Mouse (Mus musculus) embryonic facial prominence, embryonic 12.5 days (tissue): ENCODE measurements around the gene Rtn4rl1. TPM values are rescaled to one million over a fixed set of nuclear protein-coding genes. Genes with fewer than 3 reads are reported as not detected.

ENCODE experiments used
- ATAC-seq: fragments of 200-750 bp; cut with Nextera tagmentation; 2 replicates; pipeline ENCODE4 v1.8.0; 2017; ENCODE audit not compliant: insufficient number of reproducible peaks, insufficient read depth, low FRiP score, low TSS enrichment
- H3K27ac ChIP-seq: fragments of 300-500 bp; sonication (generic); 2 replicates; pipeline ENCODE4 v1.5.1; 2016; ENCODE audit warnings: mild to moderate bottlenecking
- H3K27me3 ChIP-seq: fragments of 300-500 bp; sonication (generic); 2 replicates; pipeline ENCODE4 v1.6.1; 2016; ENCODE audit warnings: mild to moderate bottlenecking, moderate library complexity
- H3K36me3 ChIP-seq: fragments of 300-500 bp; sonication (generic); 2 replicates; pipeline ENCODE4 v1.6.1; 2016; ENCODE audit warnings: mild to moderate bottlenecking
- H3K4me1 ChIP-seq: fragments of 300-500 bp; sonication (generic); 2 replicates; pipeline ENCODE4 v1.6.1; 2016
- H3K4me2 ChIP-seq: fragments of 300-500 bp; sonication (generic); replicated peaks from 2 replicates; pipeline ENCODE4 v1.6.1; 2016; ENCODE audit warnings: mild to moderate bottlenecking, moderate library complexity
- H3K4me3 ChIP-seq: fragments of 300-500 bp; sonication (generic); 2 replicates; pipeline ENCODE4 v1.5.1; 2016; ENCODE audit warnings: mild to moderate bottlenecking
- H3K9ac ChIP-seq: fragments of 300-500 bp; sonication (generic); 2 replicates; pipeline ENCODE4 v1.6.1; 2016; ENCODE audit warnings: mild to moderate bottlenecking, moderate library complexity
- H3K9me3 ChIP-seq: fragments of 300-500 bp; sonication (generic); 2 replicates; pipeline ENCODE4 v1.6.1; 2016; ENCODE audit warnings: mild to moderate bottlenecking, moderate library complexity
- WGBS: fragments of 180-500 bp; shearing (Covaris S2); methylation state at CpG from one replicate; pipeline ENCODE4 v1.1.7; 2016; 5-methylcytosine and 5-hydroxymethylcytosine counted together
- polyA plus RNA-seq: library from polyadenylated mRNA; unstranded; fragments of >200 nt; fragmentation: Nextera tagmentation; extraction: Ambion mirVana; gene quantifications from 2 replicates; pipeline ENCODE4 v1.2.1, GENCODE M21; 2016

Rtn4rl1 gene
- polyA plus RNA-seq, 1 experiment from 2014 or later: 5.1 TPM

- no peaks in the 10 kb centered on the region for H3K36me3 ChIP-seq
- no peak overlapping the region for H3K27ac ChIP-seq
- no peak overlapping the region for H3K9ac ChIP-seq
- H3K27me3 ChIP-seq: 0 out of 2 replicates have a peak, but pooled peaks cover 2% of the 10 kb centered on the region
- no peaks in the 10 kb centered on the region for H3K9me3 ChIP-seq
- WGBS: 73% methylated on average over 8 of the region's 8 CpGs
- no peak overlapping the region for H3K4me2 ChIP-seq
- no peak for ATAC-seq
- no peak overlapping the region for H3K4me3 ChIP-seq
- H3K4me1 ChIP-seq: peaks cover 19% of the 10 kb centered on the region
Observed at GRCm38 (mm10) chr11:75270276-75270984, 76.8 kb downstream of the Rtn4rl1 start.

GRCm38 (mm10) chr11:75270985-75271434, 77.4 kb downstream of the Rtn4rl1 start:
- Histone ChIP-seq H3K4me1 (peaks cover 17% of the 10 kb centered on the region), H3K36me3 (no peaks in the 10 kb centered on the region), H3K4me2 (no peak overlapping the region), H3K9ac (no peak overlapping the region), H3K9me3 (no peaks in the 10 kb centered on the region), H3K4me3 (no peak overlapping the region), H3K27me3 (no peaks in the 10 kb centered on the region), H3K27ac (no peak overlapping the region)
- WGBS: 71% methylated on average over 7 of the region's 7 CpGs
- ATAC-seq: no peak

- 25% methylated on average over 8 of the region's 8 CpGs for WGBS
- Histone ChIP-seq H3K9me3 (no peaks in the 10 kb centered on the region), H3K27me3 (no peaks in the 10 kb centered on the region), H3K4me3 (no peak overlapping the region), H3K4me1 (peaks cover 14% of the 10 kb centered on the region), H3K27ac (no peak overlapping the region), H3K9ac (no peak overlapping the region), H3K36me3 (no peaks in the 10 kb centered on the region), H3K4me2 (no peak overlapping the region)
- no peak for ATAC-seq
Observed at GRCm38 (mm10) chr11:75273466-75273865, 79.9 kb downstream of the Rtn4rl1 start.

- 0 out of 2 replicates have a peak overlapping the region, but pooled peaks have one; percentile 1 for H3K4me2 ChIP-seq
- ATAC-seq: peak; percentile 30; the same call in 1 of the 2 replicates
- H3K36me3 ChIP-seq: no peaks in the 10 kb centered on the region
- peak overlapping the region; percentile 12 for H3K9ac ChIP-seq
- H3K4me3 ChIP-seq: no peak overlapping the region
- H3K27ac ChIP-seq: no peak overlapping the region
- peaks cover 26% of the 10 kb centered on the region for H3K4me1 ChIP-seq
- 27% methylated on average over 6 of the region's 6 CpGs for WGBS
- H3K27me3 ChIP-seq: peaks cover 3% of the 10 kb centered on the region
- no peaks in the 10 kb centered on the region for H3K9me3 ChIP-seq
Observed at GRCm38 (mm10) chr11:75275035-75275434, 81.5 kb downstream of the Rtn4rl1 start.

- peaks cover 34% of the 10 kb centered on the region for H3K27me3 ChIP-seq
- no peak for ATAC-seq
- no peak overlapping the region for H3K4me2 ChIP-seq
- H3K4me1 ChIP-seq: peaks cover 55% of the 10 kb centered on the region
- H3K4me3 ChIP-seq: no peak overlapping the region
- H3K9me3 ChIP-seq: no peaks in the 10 kb centered on the region
- no peak overlapping the region for H3K27ac ChIP-seq
- H3K36me3 ChIP-seq: no peaks in the 10 kb centered on the region
- 55% methylated on average over 7 of the region's 7 CpGs for WGBS
- H3K9ac ChIP-seq: 0 out of 2 replicates have a peak overlapping the region, but pooled peaks have one; percentile 10
Observed at GRCm38 (mm10) chr11:75278115-75278514, 84.5 kb downstream of the Rtn4rl1 start.

GRCm38 (mm10) chr11:75279013-75279341, 85.4 kb downstream of the Rtn4rl1 start:
- Histone ChIP-seq H3K4me1 (peaks cover 55% of the 10 kb centered on the region), H3K9me3 (no peaks in the 10 kb centered on the region), H3K36me3 (no peaks in the 10 kb centered on the region), H3K9ac (no peak overlapping the region), H3K27ac (no peak overlapping the region), H3K4me2 (peak overlapping the region; percentile 40), H3K4me3 (no peak overlapping the region), H3K27me3 (peaks cover 40% of the 10 kb centered on the region)
- 17% methylated on average over 4 of the region's 4 CpGs for WGBS
- no peak for ATAC-seq

- Histone ChIP-seq H3K4me2 (peak overlapping the region; percentile 40), H3K9me3 (no peaks in the 10 kb centered on the region), H3K9ac (no peak overlapping the region), H3K4me1 (peaks cover 52% of the 10 kb centered on the region), H3K36me3 (no peaks in the 10 kb centered on the region), H3K27me3 (peaks cover 44% of the 10 kb centered on the region), H3K4me3 (no peak overlapping the region), H3K27ac (no peak overlapping the region)
- 7% methylated on average over 16 of the region's 16 CpGs for WGBS
- no peak for ATAC-seq
Observed at GRCm38 (mm10) chr11:75279342-75280065, 85.9 kb downstream of the Rtn4rl1 start.

- ATAC-seq: no peak
- Histone ChIP-seq H3K4me3 (no peak overlapping the region), H3K9ac (no peak overlapping the region), H3K4me1 (peaks cover 47% of the 10 kb centered on the region), H3K36me3 (no peaks in the 10 kb centered on the region), H3K27me3 (peaks cover 45% of the 10 kb centered on the region), H3K27ac (no peak overlapping the region), H3K4me2 (no peak overlapping the region), H3K9me3 (no peaks in the 10 kb centered on the region)
- WGBS: 43% methylated on average over 5 of the region's 5 CpGs
Observed at GRCm38 (mm10) chr11:75280066-75280410, 86.5 kb downstream of the Rtn4rl1 start.

GRCm38 (mm10) chr11:75280435-75281001, 86.9 kb downstream of the Rtn4rl1 start:
- H3K4me1 ChIP-seq: peaks cover 42% of the 10 kb centered on the region
- H3K27ac ChIP-seq: no peak overlapping the region
- H3K4me3 ChIP-seq: no peak overlapping the region
- H3K9me3 ChIP-seq: no peaks in the 10 kb centered on the region
- WGBS: 39% methylated on average over 5 of the region's 5 CpGs
- H3K27me3 ChIP-seq: peaks cover 45% of the 10 kb centered on the region
- no peak overlapping the region for H3K4me2 ChIP-seq
- no peak overlapping the region for H3K9ac ChIP-seq
- no peaks in the 10 kb centered on the region for H3K36me3 ChIP-seq
- no peak for ATAC-seq

- Histone ChIP-seq H3K9me3 (no peaks in the 10 kb centered on the region), H3K27me3 (peaks cover 45% of the 10 kb centered on the region), H3K9ac (no peak overlapping the region), H3K4me1 (peaks cover 41% of the 10 kb centered on the region), H3K27ac (no peak overlapping the region), H3K4me2 (peak overlapping the region; percentile 43), H3K4me3 (no peak overlapping the region), H3K36me3 (no peaks in the 10 kb centered on the region)
- ATAC-seq: 0 out of 2 replicates have a peak, but pooled peaks have one; percentile 38
- 4% methylated on average over 29 of the region's 29 CpGs for WGBS
Observed at GRCm38 (mm10) chr11:75281380-75282256, 88.0 kb downstream of the Rtn4rl1 start.

GRCm38 (mm10) chr11:75282496-75283120, 89.0 kb downstream of the Rtn4rl1 start:
- Histone ChIP-seq H3K4me3 (no peak overlapping the region), H3K4me2 (peak overlapping the region; percentile 43; the same call in 1 of the 2 replicates), H3K27ac (no peak overlapping the region), H3K9me3 (no peaks in the 10 kb centered on the region), H3K9ac (no peak overlapping the region), H3K36me3 (no peaks in the 10 kb centered on the region), H3K4me1 (peaks cover 41% of the 10 kb centered on the region), H3K27me3 (peaks cover 45% of the 10 kb centered on the region)
- ATAC-seq: peak; percentile 47; the same call in 1 of the 2 replicates
- 8% methylated on average over 13 of the region's 13 CpGs for WGBS
